Mouse (Mus musculus): Measurements from ENCODE around the gene Mcrip2. TPM values are rescaled to one million over a fixed set of nuclear protein-coding genes. Genes with fewer than 3 reads are reported as not detected.

Gene Mcrip2
- 1.4 TPM for polyA plus RNA-seq (2015; fragmentation: Illumina TruSeq; extraction: RNeasy Lipid Tissue Mini Kit (QIAGEN cat#74804); ENCODE audit: insufficient read depth, low replicate concordance)

DNA sequence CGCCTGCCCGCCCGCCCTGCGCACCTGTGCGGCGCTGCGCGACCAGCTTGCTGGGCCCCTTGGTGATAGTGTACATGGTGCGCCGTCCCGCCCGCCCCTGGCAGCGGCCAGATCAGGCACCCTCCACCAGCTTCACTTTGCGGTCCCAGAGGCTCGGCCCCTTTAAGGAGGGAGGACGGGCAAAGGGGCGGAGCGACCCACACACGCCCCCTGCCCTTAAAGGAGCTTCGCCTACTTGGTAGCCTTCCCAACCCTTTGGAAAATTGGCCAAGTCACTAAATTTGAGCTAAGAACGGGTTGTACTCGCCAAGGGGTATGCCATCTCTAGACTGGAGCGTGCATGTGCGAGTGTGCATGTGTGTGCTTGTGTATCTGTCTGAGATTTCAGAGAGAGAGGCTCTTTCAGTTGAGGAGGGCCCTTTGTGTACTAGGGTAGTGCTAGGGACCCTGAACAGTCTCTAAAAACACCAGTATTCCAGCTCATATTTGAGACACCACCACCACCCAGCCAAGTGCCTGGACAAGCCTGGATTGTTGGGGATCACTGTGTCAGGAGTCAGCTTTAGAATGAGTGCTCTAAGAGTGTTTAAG is at the start of gene Mcrip2:
Mcrip2 (minus strand) TSS at position 164 of the 591 bp plus-strand sequence.

DNA sequence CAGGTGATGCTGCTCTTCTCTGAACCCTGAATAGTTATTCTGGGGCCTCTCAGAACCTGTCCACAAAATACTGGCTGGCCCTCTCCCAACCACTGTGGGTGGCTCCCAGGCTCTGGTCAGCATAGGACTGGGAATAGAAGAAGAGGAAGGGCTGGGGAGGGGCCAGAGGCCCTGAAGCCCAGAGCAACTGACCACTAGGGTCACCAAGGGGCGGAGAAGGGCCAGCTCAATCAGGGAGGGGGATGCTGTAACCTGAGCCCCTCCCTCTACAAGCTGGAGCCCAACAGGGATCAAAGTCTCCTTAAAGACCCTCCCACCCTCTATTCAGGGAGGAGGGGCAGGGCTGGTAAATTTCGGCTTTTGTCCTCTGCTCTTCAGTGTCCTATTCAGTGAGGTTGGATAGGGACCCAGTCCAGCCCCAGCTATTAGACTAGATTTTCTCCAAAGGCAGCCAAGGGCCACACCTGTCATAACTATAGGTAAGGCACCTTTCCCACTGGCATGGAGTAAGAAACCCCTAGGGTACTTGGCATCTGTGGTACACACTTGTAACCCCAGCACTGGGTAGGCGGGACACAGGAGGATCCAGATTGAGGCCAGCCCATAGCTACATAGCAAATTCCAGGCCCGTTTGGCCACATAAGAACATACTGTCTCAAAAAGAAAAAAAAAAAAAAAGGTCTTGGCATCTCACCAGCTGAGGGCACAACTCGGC is 11.8 kb upstream of the Mcrip2 start, which contains the start of gene Wfikkn1:
Wfikkn1 (minus strand) TSS at position 663 of the 715 bp plus-strand sequence.

DNA sequence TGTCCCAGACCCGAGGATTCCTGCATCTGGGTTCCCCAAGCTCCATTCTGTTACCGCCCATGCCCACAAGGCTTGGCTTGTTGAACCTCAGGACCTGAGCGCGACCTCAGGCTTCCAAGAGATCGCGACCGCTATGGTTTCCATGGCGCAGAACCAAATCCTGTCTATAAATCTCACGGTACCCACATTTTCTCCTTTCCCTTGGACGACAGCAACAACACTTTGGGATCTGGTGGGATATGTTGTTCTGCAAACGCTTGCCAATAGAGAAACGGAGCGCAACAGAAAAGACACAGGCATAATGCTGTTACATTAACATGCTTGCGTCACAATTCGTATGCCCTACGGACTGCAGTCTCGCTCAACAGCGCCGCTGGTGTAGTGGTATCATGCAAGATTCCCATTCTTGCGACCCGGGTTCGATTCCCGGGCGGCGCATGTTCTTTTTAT is 6.2 kb upstream of the Mcrip2 start, which contains the start of gene Mettl26:
Mettl26 (plus strand) TSS at position 354 of the 450 bp plus-strand sequence.

DNA sequence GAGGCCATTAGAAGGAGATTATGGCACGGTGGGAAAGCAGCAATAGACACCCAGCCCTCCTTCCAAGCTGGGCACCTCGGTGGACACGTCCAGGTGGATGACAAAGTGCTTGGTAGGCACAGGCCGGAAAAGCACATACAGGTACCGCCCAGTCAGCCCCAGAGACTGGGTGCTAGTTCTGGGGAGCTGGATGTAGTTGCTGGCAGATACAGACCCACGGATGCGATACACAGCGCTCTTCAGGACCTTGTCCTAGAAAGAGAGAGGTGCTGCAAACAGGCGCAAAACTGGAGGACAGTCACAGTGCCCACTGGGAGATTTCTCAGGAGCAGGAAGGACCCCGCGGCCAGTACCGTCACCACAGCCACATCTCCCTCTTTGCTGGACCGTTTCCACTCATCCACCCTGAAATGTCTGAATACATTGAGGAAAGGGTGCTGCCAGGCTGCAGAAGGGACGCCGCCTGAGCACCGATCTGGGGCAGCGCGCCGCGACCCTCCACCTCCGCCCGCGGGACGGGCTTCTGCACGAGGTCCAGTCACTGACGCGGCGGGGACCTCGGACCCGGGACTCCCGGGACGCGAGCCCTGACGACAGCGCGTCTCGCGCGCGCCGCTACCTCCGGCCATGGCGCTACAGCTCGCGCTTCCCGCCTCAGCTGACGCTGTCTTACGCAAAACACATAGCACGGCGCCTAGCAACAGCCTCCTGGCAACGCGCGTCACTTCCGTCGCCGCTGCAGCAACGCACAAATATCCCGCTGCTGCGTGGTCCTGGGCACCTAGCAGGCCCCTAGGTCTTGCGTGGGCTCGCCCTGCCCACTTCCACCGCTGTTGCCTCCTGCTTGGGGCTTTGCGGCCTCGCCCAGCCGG is 7.5 kb downstream of the Mcrip2 start, which contains the start of gene Wdr90:
Wdr90 (minus strand) TSS at position 670 of the 872 bp plus-strand sequence.

DNA sequence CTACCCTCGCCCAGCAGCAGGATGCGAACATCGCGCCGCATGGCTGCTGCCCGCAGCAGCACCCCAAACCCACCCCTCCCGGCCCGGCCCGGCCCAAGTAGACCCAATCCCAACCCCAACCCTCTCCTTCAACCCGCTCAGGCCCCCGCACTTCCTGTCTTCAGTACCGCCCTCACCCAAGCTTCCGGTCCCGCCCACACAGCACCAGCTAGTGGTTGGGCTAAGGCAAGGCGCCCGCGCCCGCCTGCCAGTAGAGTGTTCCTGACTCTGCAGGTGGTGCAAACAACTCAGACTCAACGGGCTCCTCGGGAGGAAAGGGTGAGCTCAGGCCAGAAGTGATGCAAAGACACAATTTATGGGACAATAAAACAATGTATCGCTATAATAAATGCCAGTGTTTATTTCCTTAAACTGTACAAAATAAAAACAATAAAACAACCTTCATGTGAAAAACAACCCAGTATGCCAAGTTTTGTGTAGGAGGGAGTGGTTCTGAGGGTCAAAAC is 24.1 kb downstream of the Mcrip2 start, which contains the start of gene Rhot2:
Rhot2 (minus strand) TSS at position 456 of the 506 bp plus-strand sequence.

DNA sequence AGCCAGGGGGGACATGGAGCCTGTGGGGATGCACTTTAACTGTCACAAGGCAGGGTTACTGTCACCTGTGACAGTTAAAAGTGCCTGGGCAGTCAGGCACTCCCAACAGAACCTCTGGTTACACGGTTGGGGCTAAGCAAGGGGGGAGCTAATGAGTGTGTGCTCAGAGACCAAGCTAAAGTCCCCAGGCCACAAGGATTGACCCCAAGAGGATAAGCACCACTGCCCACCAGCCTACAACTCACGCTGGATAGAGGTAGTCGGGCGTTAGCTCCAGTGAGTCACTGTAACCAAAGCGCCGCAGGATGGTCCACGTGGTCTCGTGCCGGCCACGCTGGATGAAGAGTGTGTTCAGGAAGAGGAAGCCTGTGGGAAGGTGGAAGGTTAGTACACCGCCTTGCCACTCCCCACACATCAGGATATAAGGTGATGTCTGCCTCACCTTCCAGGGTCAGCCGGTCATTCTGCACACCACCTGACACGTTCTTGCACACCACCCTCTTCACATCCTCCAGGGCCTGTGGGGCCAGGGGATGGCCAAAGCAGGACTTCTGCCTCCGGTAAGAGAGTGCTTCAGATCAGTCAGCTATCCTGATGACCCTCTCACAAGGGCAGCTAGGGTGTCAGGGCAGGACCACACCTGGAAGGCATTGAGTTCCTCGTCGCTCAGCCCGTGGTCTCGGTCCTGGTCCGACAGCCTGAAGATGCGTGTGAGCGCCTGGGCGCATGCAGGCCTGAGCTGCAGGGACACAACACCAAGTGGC is 27.3 kb downstream of the Mcrip2 start, which contains the start of gene Gm20683:
Gm20683 (minus strand) TSS at position 647 of the 764 bp plus-strand sequence.

DNA sequence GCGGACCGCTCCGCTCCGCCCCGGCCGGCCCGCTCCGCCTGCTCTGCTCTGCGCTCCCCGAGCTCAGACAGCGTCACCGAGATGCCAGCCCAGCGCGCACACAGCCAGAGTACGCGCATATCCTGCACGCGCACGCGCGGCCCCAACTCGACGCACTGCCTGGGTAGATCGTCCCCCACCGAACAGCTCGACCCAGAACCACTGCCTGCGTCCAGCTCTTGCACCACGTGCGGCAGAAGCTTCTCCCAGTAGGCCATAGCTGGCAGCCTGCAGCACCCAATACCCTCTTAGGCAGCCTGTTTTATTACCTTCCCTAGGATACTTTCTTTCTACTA is 31.5 kb downstream of the Mcrip2 start, which contains the start of gene Rhbdl1:
Rhbdl1 (minus strand) TSS at position 220 of the 335 bp plus-strand sequence.

DNA sequence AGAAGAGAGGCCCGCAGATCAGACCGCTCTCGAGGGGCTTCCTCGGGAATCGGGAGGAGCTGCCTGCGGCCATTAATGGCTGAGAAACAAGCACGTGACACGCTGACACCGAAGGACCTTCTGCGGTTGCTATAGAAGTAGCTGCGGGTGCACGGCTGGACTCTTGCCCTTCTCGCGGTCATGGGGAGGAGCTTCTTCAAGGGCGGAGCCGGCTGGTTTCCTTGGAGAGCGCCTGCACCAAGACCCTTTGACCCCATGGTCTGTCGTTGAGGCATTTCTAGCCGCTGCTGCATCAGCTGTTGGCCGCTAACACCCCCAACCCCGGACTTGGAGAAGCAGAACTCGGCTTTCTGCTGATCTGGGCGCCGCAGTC is 35.3 kb downstream of the Mcrip2 start, which contains the start of gene Stub1:
Stub1 (minus strand) TSS at position 114 of the 373 bp plus-strand sequence.

DNA sequence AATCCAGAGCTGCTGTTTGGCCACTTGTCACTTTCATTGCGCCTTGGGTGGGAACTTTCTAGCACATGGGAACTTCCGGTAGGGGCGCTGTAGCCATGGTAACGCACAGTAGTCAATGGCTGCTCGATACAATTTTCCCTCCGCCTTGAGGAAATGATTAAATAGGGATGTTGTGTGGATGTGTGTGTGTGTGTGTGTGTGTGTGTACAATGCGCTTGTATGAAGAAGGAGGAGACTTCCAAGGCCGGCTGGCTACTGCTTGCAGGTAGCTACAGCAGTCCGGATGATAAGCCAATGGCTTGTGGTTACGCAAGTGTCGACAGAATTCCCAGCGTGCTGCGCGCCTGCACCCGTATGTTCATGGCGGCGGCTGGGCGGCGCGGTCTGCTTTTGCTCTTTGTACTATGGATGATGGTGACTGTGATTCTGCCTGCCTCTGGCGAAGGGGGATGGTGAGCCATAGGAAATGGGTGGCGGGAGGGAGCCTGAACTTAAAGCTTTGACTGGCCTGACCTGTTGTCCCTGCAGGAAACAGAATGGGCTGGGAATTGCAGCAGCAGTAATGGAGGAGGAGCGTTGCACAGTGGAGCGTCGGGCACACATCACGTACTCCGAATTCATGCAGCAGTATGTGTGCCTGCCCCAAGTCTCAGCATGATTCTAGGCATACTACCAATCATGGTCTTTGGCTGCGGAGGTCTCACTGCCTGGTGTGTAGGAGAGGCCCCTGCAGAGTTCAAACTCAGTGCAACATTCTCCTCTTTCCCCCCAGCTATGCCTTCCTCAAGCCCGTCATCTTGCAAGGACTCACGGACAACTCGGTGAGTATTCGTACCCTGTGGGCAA is 39.6 kb downstream of the Mcrip2 start, which contains the start of gene Jmjd8:
Jmjd8 (plus strand) TSS at position 156 of the 846 bp plus-strand sequence.

DNA sequence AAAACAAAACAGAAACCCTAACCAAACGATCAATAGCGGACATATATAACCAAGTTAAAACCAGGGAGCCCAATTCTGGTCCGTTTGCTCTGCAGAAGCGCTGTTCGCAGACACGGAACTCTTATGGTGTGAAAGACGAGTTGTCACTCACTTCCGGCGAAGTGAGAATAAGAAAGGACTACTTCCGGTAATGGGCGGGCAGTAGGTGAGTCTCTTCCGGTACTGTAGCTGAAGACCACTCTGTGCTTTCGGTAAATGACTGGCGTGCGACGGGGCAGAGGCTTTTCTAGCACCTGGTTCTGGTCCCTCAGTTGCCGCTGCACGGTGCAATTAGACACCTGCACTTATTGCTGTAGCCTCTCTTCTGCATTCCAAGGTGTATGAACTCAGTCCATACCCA is 45.1 kb downstream of the Mcrip2 start, which contains the start of gene Wdr24:
Wdr24 (plus strand) TSS at position 176 of the 400 bp plus-strand sequence.

Other genes starting within 250 kb of the Mcrip2 start
- not detected for gene Gng13, start 151.6 kb downstream of the Mcrip2 start, polyA plus RNA-seq (2015; fragmentation: Illumina TruSeq; extraction: RNeasy Lipid Tissue Mini Kit (QIAGEN cat#74804); ENCODE audit: insufficient read depth, low replicate concordance)
- gene Chtf18, start 141.3 kb downstream of the Mcrip2 start, polyA plus RNA-seq (2015; fragmentation: Illumina TruSeq; extraction: RNeasy Lipid Tissue Mini Kit (QIAGEN cat#74804); ENCODE audit: insufficient read depth, low replicate concordance) = 3.2 TPM
- 1.5 TPM for gene Rpusd1, start 141.1 kb downstream of the Mcrip2 start, polyA plus RNA-seq (2015; fragmentation: Illumina TruSeq; extraction: RNeasy Lipid Tissue Mini Kit (QIAGEN cat#74804); ENCODE audit: insufficient read depth, low replicate concordance)
- not detected for gene Mslnl, start 132.7 kb downstream of the Mcrip2 start, polyA plus RNA-seq (2015; fragmentation: Illumina TruSeq; extraction: RNeasy Lipid Tissue Mini Kit (QIAGEN cat#74804); ENCODE audit: insufficient read depth, low replicate concordance)
- 1.9 TPM for gene Msln, start 114.4 kb downstream of the Mcrip2 start, polyA plus RNA-seq (2015; fragmentation: Illumina TruSeq; extraction: RNeasy Lipid Tissue Mini Kit (QIAGEN cat#74804); ENCODE audit: insufficient read depth, low replicate concordance)
- gene Narfl, start 95.0 kb downstream of the Mcrip2 start, polyA plus RNA-seq (2015; fragmentation: Illumina TruSeq; extraction: RNeasy Lipid Tissue Mini Kit (QIAGEN cat#74804); ENCODE audit: insufficient read depth, low replicate concordance) = 15.2 TPM
- gene Haghl, start 83.1 kb downstream of the Mcrip2 start, polyA plus RNA-seq (2015; fragmentation: Illumina TruSeq; extraction: RNeasy Lipid Tissue Mini Kit (QIAGEN cat#74804); ENCODE audit: insufficient read depth, low replicate concordance) = 7.3 TPM
- gene Ccdc78, start 82.2 kb downstream of the Mcrip2 start, polyA plus RNA-seq (2015; fragmentation: Illumina TruSeq; extraction: RNeasy Lipid Tissue Mini Kit (QIAGEN cat#74804); ENCODE audit: insufficient read depth, low replicate concordance) = not detected
- 19.6 TPM for gene Fam173a, start 75.9 kb downstream of the Mcrip2 start, polyA plus RNA-seq (2015; fragmentation: Illumina TruSeq; extraction: RNeasy Lipid Tissue Mini Kit (QIAGEN cat#74804); ENCODE audit: insufficient read depth, low replicate concordance)
- not detected for gene AC134908.4, start 73.1 kb downstream of the Mcrip2 start, polyA plus RNA-seq (2015; fragmentation: Illumina TruSeq; extraction: RNeasy Lipid Tissue Mini Kit (QIAGEN cat#74804); ENCODE audit: insufficient read depth, low replicate concordance)
- gene Metrn, start 71.6 kb downstream of the Mcrip2 start, polyA plus RNA-seq (2015; fragmentation: Illumina TruSeq; extraction: RNeasy Lipid Tissue Mini Kit (QIAGEN cat#74804); ENCODE audit: insufficient read depth, low replicate concordance) = 2.4 TPM
- gene Fbxl16, start 59.7 kb downstream of the Mcrip2 start, polyA plus RNA-seq (2015; fragmentation: Illumina TruSeq; extraction: RNeasy Lipid Tissue Mini Kit (QIAGEN cat#74804); ENCODE audit: insufficient read depth, low replicate concordance) = 0.46 TPM
- gene Wdr24, start 45.1 kb downstream of the Mcrip2 start, polyA plus RNA-seq (2015; fragmentation: Illumina TruSeq; extraction: RNeasy Lipid Tissue Mini Kit (QIAGEN cat#74804); ENCODE audit: insufficient read depth, low replicate concordance) = 7.8 TPM
- 21.8 TPM for gene Jmjd8, start 39.9 kb downstream of the Mcrip2 start, polyA plus RNA-seq (2015; fragmentation: Illumina TruSeq; extraction: RNeasy Lipid Tissue Mini Kit (QIAGEN cat#74804); ENCODE audit: insufficient read depth, low replicate concordance)
- 41.4 TPM for gene Stub1, start 35.4 kb downstream of the Mcrip2 start, polyA plus RNA-seq (2015; fragmentation: Illumina TruSeq; extraction: RNeasy Lipid Tissue Mini Kit (QIAGEN cat#74804); ENCODE audit: insufficient read depth, low replicate concordance)
- gene Rhbdl1, start 31.5 kb downstream of the Mcrip2 start, polyA plus RNA-seq (2015; fragmentation: Illumina TruSeq; extraction: RNeasy Lipid Tissue Mini Kit (QIAGEN cat#74804); ENCODE audit: insufficient read depth, low replicate concordance) = not detected
- 0.30 TPM for gene Gm20683, start 27.0 kb downstream of the Mcrip2 start, polyA plus RNA-seq (2015; fragmentation: Illumina TruSeq; extraction: RNeasy Lipid Tissue Mini Kit (QIAGEN cat#74804); ENCODE audit: insufficient read depth, low replicate concordance)
- gene Rhot2, start 23.9 kb downstream of the Mcrip2 start, polyA plus RNA-seq (2015; fragmentation: Illumina TruSeq; extraction: RNeasy Lipid Tissue Mini Kit (QIAGEN cat#74804); ENCODE audit: insufficient read depth, low replicate concordance) = 38.1 TPM
- gene Wdr90, start 7.3 kb downstream of the Mcrip2 start, polyA plus RNA-seq (2015; fragmentation: Illumina TruSeq; extraction: RNeasy Lipid Tissue Mini Kit (QIAGEN cat#74804); ENCODE audit: insufficient read depth, low replicate concordance) = 9.6 TPM
- 14.3 TPM for gene Mettl26, start 6.3 kb upstream of the Mcrip2 start, polyA plus RNA-seq (2015; fragmentation: Illumina TruSeq; extraction: RNeasy Lipid Tissue Mini Kit (QIAGEN cat#74804); ENCODE audit: insufficient read depth, low replicate concordance)
- gene Wfikkn1, start 12.1 kb upstream of the Mcrip2 start, polyA plus RNA-seq (2015; fragmentation: Illumina TruSeq; extraction: RNeasy Lipid Tissue Mini Kit (QIAGEN cat#74804); ENCODE audit: insufficient read depth, low replicate concordance) = 0.21 TPM
- 10.4 TPM for gene Rab40c, start 51.0 kb upstream of the Mcrip2 start, polyA plus RNA-seq (2015; fragmentation: Illumina TruSeq; extraction: RNeasy Lipid Tissue Mini Kit (QIAGEN cat#74804); ENCODE audit: insufficient read depth, low replicate concordance)
- 70.8 TPM for gene Pigq, start 76.2 kb upstream of the Mcrip2 start, polyA plus RNA-seq (2015; fragmentation: Illumina TruSeq; extraction: RNeasy Lipid Tissue Mini Kit (QIAGEN cat#74804); ENCODE audit: insufficient read depth, low replicate concordance)
- 0.28 TPM for gene Nhlrc4, start 76.2 kb upstream of the Mcrip2 start, polyA plus RNA-seq (2015; fragmentation: Illumina TruSeq; extraction: RNeasy Lipid Tissue Mini Kit (QIAGEN cat#74804); ENCODE audit: insufficient read depth, low replicate concordance)
- gene A930017K11Rik, start 83.8 kb upstream of the Mcrip2 start, polyA plus RNA-seq (2015; fragmentation: Illumina TruSeq; extraction: RNeasy Lipid Tissue Mini Kit (QIAGEN cat#74804); ENCODE audit: insufficient read depth, low replicate concordance) = not detected
- gene Capn15, start 117.0 kb upstream of the Mcrip2 start, polyA plus RNA-seq (2015; fragmentation: Illumina TruSeq; extraction: RNeasy Lipid Tissue Mini Kit (QIAGEN cat#74804); ENCODE audit: insufficient read depth, low replicate concordance) = 5.8 TPM
- 6.5 TPM for gene Rab11fip3, start 200.8 kb upstream of the Mcrip2 start, polyA plus RNA-seq (2015; fragmentation: Illumina TruSeq; extraction: RNeasy Lipid Tissue Mini Kit (QIAGEN cat#74804); ENCODE audit: insufficient read depth, low replicate concordance)
- gene Decr2, start 221.6 kb upstream of the Mcrip2 start, polyA plus RNA-seq (2015; fragmentation: Illumina TruSeq; extraction: RNeasy Lipid Tissue Mini Kit (QIAGEN cat#74804); ENCODE audit: insufficient read depth, low replicate concordance) = 13.1 TPM
- gene Nme4, start 226.8 kb upstream of the Mcrip2 start, polyA plus RNA-seq (2015; fragmentation: Illumina TruSeq; extraction: RNeasy Lipid Tissue Mini Kit (QIAGEN cat#74804); ENCODE audit: insufficient read depth, low replicate concordance) = 4.7 TPM
- gene Tmem8, start 244.5 kb upstream of the Mcrip2 start, polyA plus RNA-seq (2015; fragmentation: Illumina TruSeq; extraction: RNeasy Lipid Tissue Mini Kit (QIAGEN cat#74804); ENCODE audit: insufficient read depth, low replicate concordance) = 14.4 TPM

Measured in spleen, adult 10 weeks (tissue).